ENCODE assay signal across 8 mouse cellular contexts in genomic region chrX:142682176-142682820, GRCm38 (mm10). TPM values are rescaled to one million over a fixed set of nuclear protein-coding genes. Genes with fewer than 3 reads are reported as not detected.
DNase-seq lines count a peak whose midpoint lies in the region; ATAC-seq and TF ChIP-seq lines count a peak whose summit lies in the region.

No protein-coding gene starts in this region.

- H3K9me3 ChIP-seq in forebrain, embryonic 15.5 days, result no peaks in the 10 kb centered on the region
- H3K9me3 ChIP-seq in lung, postnatal 0 days (ENCODE audit: low read length), result no peaks in the 10 kb centered on the region

- ATAC-seq in cerebellum, adult (ENCODE audit: insufficient number of reproducible peaks, low FRiP score, low TSS enrichment), result no peak
- ATAC-seq in forebrain, embryonic 15.5 days (replicated peaks), result 0 out of 2 replicates have a peak, but pooled peaks have one; percentile 8
- no peak for ATAC-seq in lung, postnatal 0 days

- peak overlapping the region; percentile 85; the same call in 1 of the 2 replicates for H3K27ac ChIP-seq in forebrain, embryonic 15.5 days (replicated peaks)
- peak overlapping the region; percentile 84 for H3K27ac ChIP-seq in lung, postnatal 0 days (ENCODE audit: low read length)
- peak overlapping the region; percentile 33 for H3K27ac ChIP-seq in spleen, adult 2 months (ENCODE audit: insufficient read depth, low read length)

- no peaks in the 10 kb centered on the region for H3K27me3 ChIP-seq in forebrain, embryonic 15.5 days
- no peaks in the 10 kb centered on the region for H3K27me3 ChIP-seq in lung, postnatal 0 days (replicated peaks; ENCODE audit: insufficient read depth, low read length)
- no peaks in the 10 kb centered on the region for H3K27me3 ChIP-seq in spleen, adult 2 months (ENCODE audit: control insufficient read depth, insufficient read depth, low read length)

- peak overlapping the region; percentile 66 for H3K9ac ChIP-seq in forebrain, embryonic 15.5 days (replicated peaks)
- peak overlapping the region; percentile 36; the same call in 1 of the 2 replicates for H3K9ac ChIP-seq in lung, postnatal 0 days (replicated peaks; ENCODE audit: low read depth)

- no peak for TF ChIP-seq CTCF in lung, postnatal 0 days (IDR thresholded peaks at IDR 0.05)
- TF ChIP-seq CTCF in spleen, adult 2 months (IDR thresholded peaks at IDR 0.05; ENCODE audit: extremely low read depth, insufficient read depth, insufficient read length, insufficient replicate concordance), result no peak

- H3K36me3 ChIP-seq in forebrain, embryonic 15.5 days, result no peaks in the 10 kb centered on the region
- no peaks in the 10 kb centered on the region for H3K36me3 ChIP-seq in lung, postnatal 0 days (ENCODE audit: insufficient read depth, low read length)
- no peaks in the 10 kb centered on the region for H3K36me3 ChIP-seq in spleen, adult 2 months (ENCODE audit: control insufficient read depth, insufficient read depth, low read length)

- TF ChIP-seq POLR2A in spleen, adult 2 months (IDR thresholded peaks at IDR 0.05; ENCODE audit: low read depth, low read length), result no peak

- peak overlapping the region; percentile 64 for H3K4me2 ChIP-seq in forebrain, embryonic 15.5 days (replicated peaks)
- H3K4me2 ChIP-seq in lung, postnatal 0 days (replicated peaks; ENCODE audit: low read depth, low read length), result peak overlapping the region; percentile 54

- peaks cover 34% of the 10 kb centered on the region for H3K4me1 ChIP-seq in forebrain, embryonic 15.5 days
- H3K4me1 ChIP-seq in lung, postnatal 0 days (ENCODE audit: insufficient read depth, low read depth, low read length), result no peaks in the 10 kb centered on the region
- H3K4me1 ChIP-seq in spleen, adult 2 months (ENCODE audit: control insufficient read depth, insufficient read depth, insufficient read length), result no peaks in the 10 kb centered on the region; the same call in 1 of the 2 replicates

- H3K4me3 ChIP-seq in forebrain, embryonic 15.5 days, result peak overlapping the region; percentile 66
- peak overlapping the region; percentile 56 for H3K4me3 ChIP-seq in lung, postnatal 0 days (ENCODE audit: low read depth, low read length)
- peak overlapping the region; percentile 85 for H3K4me3 ChIP-seq in spleen, adult 2 months (ENCODE audit: extremely low read depth, insufficient read depth, insufficient read length)

- no peak for TF ChIP-seq EP300 in lung, postnatal 0 days (IDR thresholded peaks at IDR 0.05)

- WGBS in forebrain, embryonic 15.5 days, result 18% methylated on average over 26 of the region's 28 CpGs
- 22% methylated on average over 25 of the region's 28 CpGs for WGBS in lung, postnatal 0 days
- WGBS in spleen, adult 2 months, result 30% methylated on average over 28 of the region's 28 CpGs

- peak; percentile 24 to 36 for DNase-seq in cerebellum, adult 18-20 months
- peak; percentile 29 for DNase-seq in adrenal gland, postnatal 10 days
- peak; percentile 17 for DNase-seq in kidney, adult 9 months
- peak; percentile 50 for DNase-seq in lung, postnatal 0 days (ENCODE audit: low spot score)
- peak in 1 of 2 experiments; percentile 5 for DNase-seq in spleen, adult 2 months (ENCODE audit: low read depth in 1 of 2, low spot score in 2 of 2)
- DNase-seq in embryo, embryonic 11 days, result no peak

RNA-seq across cellular contexts. Expression of gene Tmem164, which starts 1.1 kb away (rescaled TPM):
- total RNA-seq in adrenal gland, postnatal 10 days (2021), result 10 to 100 TPM; 35.7 to 38.8 TPM
- polyA plus RNA-seq in forebrain, embryonic 15.5 days (2015; fragmentation: Nextera tagmentation; extraction: Ambion mirVana), result 22.9 and 23.8 TPM in 2 replicates
- polyA plus RNA-seq in lung, postnatal 0 days (2015; fragmentation: Nextera tagmentation; extraction: Ambion mirVana), result 47.4 and 48.4 TPM in 2 replicates
- 13.4 and 14.3 TPM in 2 replicates for polyA plus RNA-seq in spleen, adult 2 months (2012; rRNA removed)

Comparison
In these comparisons a context has a peak if more than half of its experiments do, and no peak if none do; other contexts are left out.
1. H3K27ac ChIP-seq: peak in every context shown above with its lines; median percentile 85 in forebrain, embryonic 15.5 days; 84 in lung, postnatal 0 days; 33 in spleen, adult 2 months.